ENCODE assay signal across 21 mouse cellular contexts in the genomic region with DNA sequence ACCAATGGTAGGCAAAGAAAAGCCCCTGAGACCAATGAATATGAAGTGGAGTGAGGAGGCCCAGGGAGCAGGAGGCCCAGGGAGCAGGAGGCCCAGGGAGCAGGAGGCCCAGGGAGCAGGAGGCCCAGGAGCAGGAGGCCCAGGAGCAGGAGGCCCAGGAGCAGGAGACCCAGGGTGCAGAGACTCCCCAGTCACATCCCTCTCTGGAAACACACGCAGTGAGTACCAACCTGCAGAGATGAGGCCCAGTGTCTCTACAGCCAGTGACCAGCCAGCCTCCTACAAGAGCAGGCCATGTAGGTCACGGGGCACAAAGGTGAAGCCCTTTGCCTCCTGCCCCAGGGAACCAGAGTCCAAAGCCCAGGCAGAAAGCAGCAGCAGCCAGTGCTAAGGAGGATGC.
A peak's percentile ranks its signal among the peaks of the same experiment; 100 is the strongest.
DNase-seq lines count a peak whose midpoint lies in the region; ATAC-seq and TF ChIP-seq lines count a peak whose summit lies in the region.
"Had no signal": no experiment of that assay in that cellular context is flagged by ENCODE, and none has a peak within 500 bp of the region (broad histone marks: within the 10 kb centered on the region; RNA-seq: fewer than 3 reads in every experiment).

No protein-coding gene starts in this region.

- no peak for TF ChIP-seq EP300 in ES-Bruce4 (IDR thresholded peaks at IDR 0.05; ENCODE audit: insufficient read depth, low read depth, low read length)

- DNase-seq in hindbrain, embryonic 10.5 days (ENCODE audit: low spot score), result no peak
- DNase-seq in left cerebral cortex, adult 9 months (ENCODE audit: low spot score in 2 of 2), result no peak
- no peak for DNase-seq in forebrain, embryonic 14.5 days (ENCODE audit: low spot score)
- DNase-seq: adrenal gland, postnatal 25 days; cerebellum, adult 9-10 months; gastrocnemius, postnatal 10 days; heart, postnatal 36 days; kidney, adult 9 months; liver, embryonic 13.5 days; lung, adult 2 months; lung, postnatal 14 days; right cerebral cortex, postnatal 25 days; spleen, adult 18-20 months had no signal

- no peaks in the 10 kb centered on the region for H3K36me3 ChIP-seq in hindbrain, embryonic 10.5 days
- no peaks in the 10 kb centered on the region for H3K36me3 ChIP-seq in hindbrain, embryonic 16.5 days (ENCODE audit: control insufficient read depth, insufficient read depth, low read length)
- no peaks in the 10 kb centered on the region for H3K36me3 ChIP-seq in E14TG2a.4 (ENCODE audit: insufficient read depth, low read length)
- no peaks in the 10 kb centered on the region for H3K36me3 ChIP-seq in ES-Bruce4 (ENCODE audit: control insufficient read depth, insufficient read depth, low read length, poor library complexity, severe bottlenecking)
- no peaks in the 10 kb centered on the region for H3K36me3 ChIP-seq in intestine, embryonic 16.5 days (ENCODE audit: control insufficient read depth, insufficient read depth, low read length)
- H3K36me3 ChIP-seq in forebrain, embryonic 14.5 days (ENCODE audit: control insufficient read depth, insufficient read depth, low read length), result no peaks in the 10 kb centered on the region
- H3K36me3 ChIP-seq: hindbrain, embryonic 15.5 days; liver, embryonic 13.5 days; midbrain, embryonic 13.5 days had no signal

- TF ChIP-seq POLR2A in ES-Bruce4 (IDR thresholded peaks at IDR 0.05; ENCODE audit: insufficient read depth, low read length), result no peak

- peaks cover 8% of the 10 kb centered on the region for H3K27me3 ChIP-seq in hindbrain, embryonic 10.5 days (ENCODE audit: insufficient read depth, poor library complexity, severe bottlenecking)
- no peaks in the 10 kb centered on the region for H3K27me3 ChIP-seq in hindbrain, embryonic 16.5 days (replicated peaks; ENCODE audit: control insufficient read depth, insufficient read depth, low read length)
- H3K27me3 ChIP-seq in E14TG2a.4 (ENCODE audit: insufficient read depth, low read length) (peaks cover 24% of the 10 kb centered on the region), ES-Bruce4 (ENCODE audit: control insufficient read depth, insufficient read depth, low read length, poor library complexity, severe bottlenecking) (no peaks in the 10 kb centered on the region)
- H3K27me3 ChIP-seq in intestine, embryonic 16.5 days (replicated peaks; ENCODE audit: control insufficient read depth, insufficient read depth, low read length), result no peaks in the 10 kb centered on the region
- H3K27me3 ChIP-seq in forebrain, embryonic 14.5 days (replicated peaks; ENCODE audit: control insufficient read depth, insufficient read depth, low read length), result no peaks in the 10 kb centered on the region
- H3K27me3 ChIP-seq: forebrain, embryonic 13.5 days; hindbrain, embryonic 15.5 days had no signal

- no peak for ATAC-seq in hindbrain, embryonic 16.5 days
- ATAC-seq in intestine, embryonic 16.5 days, result peak; percentile 71
- no peak for ATAC-seq in forebrain, embryonic 14.5 days
- ATAC-seq: forebrain, embryonic 13.5 days; midbrain, embryonic 13.5 days had no signal

- H3K9ac ChIP-seq in hindbrain, embryonic 16.5 days (ENCODE audit: low read depth, low read length), result no peak overlapping the region
- no peak overlapping the region for H3K9ac ChIP-seq in ES-Bruce4 (ENCODE audit: low read depth, poor library complexity, severe bottlenecking)
- H3K9ac ChIP-seq in intestine, embryonic 16.5 days (ENCODE audit: low read depth, low read length), result peak overlapping the region; percentile 49
- no peak overlapping the region for H3K9ac ChIP-seq in forebrain, embryonic 14.5 days (ENCODE audit: low read length)
- H3K9ac ChIP-seq: forebrain, embryonic 13.5 days; hindbrain, embryonic 15.5 days; liver, embryonic 13.5 days; midbrain, embryonic 13.5 days had no signal

- peaks cover 4% of the 10 kb centered on the region; the same call in 1 of the 2 replicates for H3K9me3 ChIP-seq in hindbrain, embryonic 10.5 days
- H3K9me3 ChIP-seq in hindbrain, embryonic 16.5 days (ENCODE audit: control insufficient read depth, low read length), result no peaks in the 10 kb centered on the region
- H3K9me3 ChIP-seq in E14TG2a.4 (ENCODE audit: low read length) (peaks cover 11% of the 10 kb centered on the region), ES-Bruce4 (replicated peaks; ENCODE audit: control insufficient read depth, insufficient read depth, low read length, poor library complexity, severe bottlenecking) (no peaks in the 10 kb centered on the region)
- no peaks in the 10 kb centered on the region for H3K9me3 ChIP-seq in intestine, embryonic 16.5 days (ENCODE audit: control insufficient read depth, low read length)
- no peaks in the 10 kb centered on the region for H3K9me3 ChIP-seq in forebrain, embryonic 14.5 days (replicated peaks; ENCODE audit: control insufficient read depth, low read length)
- H3K9me3 ChIP-seq: forebrain, embryonic 13.5 days; hindbrain, embryonic 15.5 days; liver, embryonic 13.5 days; midbrain, embryonic 13.5 days had no signal

- WGBS in hindbrain, embryonic 10.5 days, result 35% methylated on average over 2 of the region's 2 CpGs
- 86% methylated on average over 2 of the region's 2 CpGs for WGBS in hindbrain, embryonic 16.5 days
- WGBS in intestine, embryonic 16.5 days, result 64% methylated on average over 2 of the region's 2 CpGs
- 68% methylated on average over 2 of the region's 2 CpGs for WGBS in forebrain, embryonic 14.5 days

- TF ChIP-seq CTCF in E14TG2a.4 (conservative IDR thresholded peaks at IDR 0.05; ENCODE audit: low read length) (no peak), ES-Bruce4 (IDR thresholded peaks at IDR 0.05; ENCODE audit: low read depth, low read length) (no peak)

- no peak overlapping the region for H3K4me2 ChIP-seq in hindbrain, embryonic 16.5 days (ENCODE audit: low read length)
- H3K4me2 ChIP-seq in intestine, embryonic 16.5 days (ENCODE audit: low read depth, low read length), result peak overlapping the region; percentile 38
- H3K4me2 ChIP-seq in forebrain, embryonic 14.5 days (ENCODE audit: low read length), result no peak overlapping the region
- H3K4me2 ChIP-seq: forebrain, embryonic 13.5 days; hindbrain, embryonic 15.5 days; liver, embryonic 13.5 days; midbrain, embryonic 13.5 days had no signal

- peak overlapping the region; percentile 25; the same call in 1 of the 2 replicates for H3K27ac ChIP-seq in hindbrain, embryonic 10.5 days
- no peak overlapping the region for H3K27ac ChIP-seq in hindbrain, embryonic 16.5 days (ENCODE audit: low read depth, low read length)
- no peak overlapping the region for H3K27ac ChIP-seq in ES-Bruce4 (ENCODE audit: insufficient read depth, low read length)
- H3K27ac ChIP-seq in intestine, embryonic 16.5 days (ENCODE audit: low read length), result peak overlapping the region; percentile 92
- H3K27ac ChIP-seq in forebrain, embryonic 14.5 days (ENCODE audit: low read depth, low read length), result no peak overlapping the region
- H3K27ac ChIP-seq: forebrain, embryonic 13.5 days; hindbrain, embryonic 15.5 days; liver, embryonic 13.5 days; midbrain, embryonic 13.5 days had no signal

- H3K4me1 ChIP-seq in hindbrain, embryonic 10.5 days (replicated peaks), result peaks cover 30% of the 10 kb centered on the region
- no peaks in the 10 kb centered on the region for H3K4me1 ChIP-seq in hindbrain, embryonic 16.5 days (ENCODE audit: control insufficient read depth, insufficient read depth, low read depth, low read length)
- peaks cover 67% of the 10 kb centered on the region for H3K4me1 ChIP-seq in E14TG2a.4 (replicated peaks; ENCODE audit: low read depth, low read length)
- no peaks in the 10 kb centered on the region for H3K4me1 ChIP-seq in ES-Bruce4 (ENCODE audit: control insufficient read depth, insufficient read depth, low read length)
- peaks cover 4% of the 10 kb centered on the region; the same call in 1 of the 2 replicates for H3K4me1 ChIP-seq in intestine, embryonic 16.5 days (ENCODE audit: control insufficient read depth, insufficient read depth, low read length)
- no peaks in the 10 kb centered on the region for H3K4me1 ChIP-seq in forebrain, embryonic 14.5 days (ENCODE audit: control insufficient read depth, insufficient read depth, low read length)
- H3K4me1 ChIP-seq: forebrain, embryonic 13.5 days; hindbrain, embryonic 15.5 days; liver, embryonic 13.5 days; midbrain, embryonic 13.5 days had no signal

- H3K4me3 ChIP-seq in hindbrain, embryonic 10.5 days, result no peak overlapping the region
- no peak overlapping the region for H3K4me3 ChIP-seq in hindbrain, embryonic 16.5 days (ENCODE audit: low read length)
- peak overlapping the region; percentile 67 for H3K4me3 ChIP-seq in E14TG2a.4 (replicated peaks; ENCODE audit: low read length)
- H3K4me3 ChIP-seq in ES-Bruce4 (ENCODE audit: low read depth, low read length), result peak overlapping the region; percentile 20
- H3K4me3 ChIP-seq in intestine, embryonic 16.5 days (ENCODE audit: low read length), result peak overlapping the region; percentile 30
- H3K4me3 ChIP-seq in forebrain, embryonic 14.5 days (ENCODE audit: low read depth, low read length), result no peak overlapping the region
- H3K4me3 ChIP-seq: erythroblast, embryonic 14.5 days; forebrain, embryonic 13.5 days; hindbrain, embryonic 15.5 days; liver, embryonic 13.5 days; midbrain, embryonic 13.5 days had no signal

Comparison
In these comparisons a context has a peak if more than half of its experiments do, and no peak if none do; other contexts are left out.
1. H3K27ac ChIP-seq: peak in hindbrain, embryonic 10.5 days (single experiment) and intestine, embryonic 16.5 days (single experiment); none in hindbrain, embryonic 16.5 days (single experiment), ES-Bruce4 (single experiment) and forebrain, embryonic 14.5 days (single experiment).
2. H3K4me3 ChIP-seq: peak in E14TG2a.4 (single experiment), ES-Bruce4 (single experiment) and intestine, embryonic 16.5 days (single experiment); none in hindbrain, embryonic 10.5 days (single experiment), hindbrain, embryonic 16.5 days (single experiment) and forebrain, embryonic 14.5 days (single experiment).